Mouse (Mus musculus) midbrain, embryonic 14.5 days (tissue): ENCODE measurements at regions not wholly inside any gene's neighbourhood (a gene's known extent, or its start where the extent isn't known, plus 50 kb on each side); places are given as distances from the start of the nearest gene placed in this dataset.
"Not testable (repeated sequence)": the region's sequence is repeated elsewhere in the genome, so short reads cannot be mapped to it uniquely, and the experiment has no call there.

ENCODE experiments used
- ATAC-seq: fragments of 200-750 bp; cut with Nextera tagmentation; 2 replicates; pipeline ENCODE4 v1.8.0; 2017; ENCODE audit warnings: moderate number of reproducible peaks, moderate library complexity; ENCODE audit not compliant: low FRiP score, low TSS enrichment
- DNase-seq: peaks from one replicate; pipeline ENCODE4 v3.0.0-alpha.2; 2015
- H3K27ac ChIP-seq: fragments of 300-500 bp; sonication (generic); replicated peaks from 2 replicates; pipeline ENCODE4 v1.5.1; 2014; ENCODE audit warnings: mild to moderate bottlenecking, low read depth, low read length, moderate library complexity
- H3K27me3 ChIP-seq: fragments of 300-500 bp; sonication (generic); 2 replicates; pipeline ENCODE4 v1.6.1; 2014; ENCODE audit warnings: low read length, control low read depth, mixed read lengths; ENCODE audit not compliant: control insufficient read depth, insufficient read depth
- H3K36me3 ChIP-seq: fragments of 300-500 bp; sonication (generic); 2 replicates; pipeline ENCODE4 v1.6.1; 2014; ENCODE audit warnings: low read length, control low read depth; ENCODE audit not compliant: control insufficient read depth, insufficient read depth
- H3K4me1 ChIP-seq: fragments of 300-500 bp; sonication (generic); 2 replicates; pipeline ENCODE4 v1.6.1; 2014; ENCODE audit warnings: mild to moderate bottlenecking, antibody characterized with exemption, low read length, control low read depth; ENCODE audit not compliant: control insufficient read depth, insufficient read depth
- H3K4me2 ChIP-seq: fragments of 300-500 bp; sonication (generic); 2 replicates; pipeline ENCODE4 v1.6.1; 2014; ENCODE audit warnings: mild to moderate bottlenecking, low read length, moderate library complexity
- H3K4me3 ChIP-seq: fragments of 300-500 bp; sonication (generic); replicated peaks from 2 replicates; pipeline ENCODE4 v1.5.1; 2014; ENCODE audit warnings: low read depth, low read length
- H3K9ac ChIP-seq: fragments of 300-500 bp; sonication (generic); replicated peaks from 2 replicates; pipeline ENCODE4 v1.6.1; 2014; ENCODE audit warnings: mild to moderate bottlenecking, low read length, moderate library complexity
- H3K9me3 ChIP-seq: fragments of 300-500 bp; sonication (generic); 2 replicates; pipeline ENCODE4 v1.6.1; 2016; ENCODE audit warnings: low read length, control low read depth, mixed read lengths; ENCODE audit not compliant: control insufficient read depth
- WGBS: fragments of 180-500 bp; shearing (Covaris S2); extraction: QIAGEN DNeasy Blood & Tissue Kit; methylation state at CpG from one replicate; pipeline ENCODE4 v1.1.7; 2014; 5-methylcytosine and 5-hydroxymethylcytosine counted together

DNA sequence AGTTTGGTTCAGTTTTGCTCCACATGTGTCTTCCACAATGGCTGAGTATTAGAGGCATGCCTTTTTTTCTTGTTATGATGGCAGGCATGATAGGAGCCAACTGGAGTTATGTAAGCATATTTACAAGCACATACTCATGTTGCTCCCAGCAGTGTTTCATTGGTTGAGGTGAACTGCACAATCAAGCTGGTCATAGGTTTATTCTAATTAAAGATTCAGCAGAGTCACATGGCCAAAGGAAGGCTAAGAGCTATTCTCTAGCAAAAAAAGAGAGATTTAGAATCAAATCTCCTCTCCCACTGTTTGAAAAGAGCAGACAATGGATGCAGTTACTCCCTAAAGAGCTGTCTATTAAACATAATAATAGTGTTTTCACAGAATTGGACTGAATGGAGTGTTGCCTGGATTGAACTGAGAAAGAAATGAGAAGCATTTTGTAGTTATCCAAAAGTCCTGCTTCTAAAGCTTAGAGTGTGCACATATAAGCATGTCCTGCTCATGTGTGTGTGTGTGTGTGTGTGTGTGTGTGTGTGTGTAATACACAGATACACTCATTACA, 359.0 kb downstream of the Tdrd3 start:
- Histone ChIP-seq H3K4me3 (no peak overlapping the region), H3K9me3 (no peaks in the 10 kb centered on the region), H3K4me2 (no peak overlapping the region), H3K9ac (no peak overlapping the region), H3K4me1 (0 out of 2 replicates have a peak, but pooled peaks cover 4% of the 10 kb centered on the region), H3K36me3 (no peaks in the 10 kb centered on the region), H3K27me3 (no peaks in the 10 kb centered on the region), H3K27ac (no peak overlapping the region)
- peak; percentile 31; the same call in 1 of the 2 replicates for ATAC-seq
- DNase-seq: no peak

DNA sequence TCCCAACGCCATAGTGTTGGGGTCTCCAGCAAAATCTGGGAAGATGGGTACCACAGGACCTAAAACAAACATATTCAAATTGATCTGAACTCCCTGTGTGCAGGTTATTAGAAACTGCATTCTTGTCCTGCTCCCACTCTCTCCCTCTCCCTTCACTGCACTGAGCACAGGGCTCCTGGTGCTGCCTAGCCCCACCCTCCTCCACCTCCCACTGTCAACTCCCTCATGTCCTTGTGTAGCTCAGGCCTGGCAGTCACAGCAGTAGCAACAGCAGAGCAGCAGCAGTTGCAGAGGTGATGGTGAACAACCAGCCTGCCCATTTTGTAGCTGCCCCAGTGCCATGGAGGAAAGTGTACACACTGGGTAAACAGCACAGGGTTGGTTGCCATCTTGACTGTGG, 383.4 kb downstream of the Tdrd3 start:
- WGBS: 79% methylated on average over 1 of the region's 1 CpGs

DNA sequence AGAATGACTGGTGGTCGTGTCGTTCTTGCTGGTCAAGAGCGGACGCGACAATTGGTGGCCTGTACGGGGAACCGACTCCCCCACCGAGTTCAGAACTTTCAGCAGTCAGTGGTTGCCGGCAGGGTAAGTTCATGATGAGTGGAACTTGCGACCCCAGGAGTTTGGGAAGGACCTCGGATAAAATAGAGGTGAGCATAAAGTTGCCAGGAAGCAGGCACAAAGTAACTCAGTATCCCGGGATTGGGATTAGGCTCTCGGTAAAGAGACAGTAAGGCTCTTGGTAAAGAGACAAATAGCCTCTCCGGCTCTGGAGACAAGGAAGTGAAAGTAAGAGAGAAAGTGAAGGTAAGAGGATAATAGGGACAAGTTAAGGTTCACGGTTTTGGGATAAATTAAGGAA, 393.2 kb downstream of the Tdrd3 start:
- 93% methylated on average over 15 of the region's 15 CpGs for WGBS
- not testable (repeated sequence) for H3K27me3 ChIP-seq, ATAC-seq, H3K4me1 ChIP-seq, H3K36me3 ChIP-seq, H3K4me3 ChIP-seq, H3K9ac ChIP-seq, H3K4me2 ChIP-seq, H3K9me3 ChIP-seq, H3K27ac ChIP-seq, DNase-seq

More for the DNA sequence above, 383.4 kb downstream of the Tdrd3 start:
- no peak overlapping the region for H3K4me2 ChIP-seq
- peak; percentile 37; the same call in 1 of the 2 replicates for ATAC-seq
- DNase-seq: no peak
- no peaks in the 10 kb centered on the region for H3K4me1 ChIP-seq
- no peaks in the 10 kb centered on the region for H3K36me3 ChIP-seq
- no peaks in the 10 kb centered on the region for H3K27me3 ChIP-seq
- H3K27ac ChIP-seq: no peak overlapping the region
- no peaks in the 10 kb centered on the region for H3K9me3 ChIP-seq
- no peak overlapping the region for H3K9ac ChIP-seq
- no peak overlapping the region for H3K4me3 ChIP-seq

- no peaks in the 10 kb centered on the region for H3K9me3 ChIP-seq
- WGBS: 40% methylated on average over 2 of the region's 2 CpGs
- ATAC-seq: peak; percentile 40; the same call in 1 of the 2 replicates
- H3K4me1 ChIP-seq: no peaks in the 10 kb centered on the region
- no peak overlapping the region for H3K4me3 ChIP-seq
- no peaks in the 10 kb centered on the region for H3K27me3 ChIP-seq
- peak; percentile 34 for DNase-seq
- no peak overlapping the region for H3K9ac ChIP-seq
- no peak overlapping the region for H3K27ac ChIP-seq
- H3K36me3 ChIP-seq: no peaks in the 10 kb centered on the region
- no peak overlapping the region for H3K4me2 ChIP-seq
Observed at GRCm38 (mm10) chr14:87844120-87844519, 427.7 kb downstream of the Tdrd3 start.

- Histone ChIP-seq H3K4me2 (no peak overlapping the region), H3K4me3 (no peak overlapping the region), H3K27me3 (no peaks in the 10 kb centered on the region), H3K27ac (no peak overlapping the region), H3K4me1 (0 out of 2 replicates have a peak, but pooled peaks cover 6% of the 10 kb centered on the region), H3K9me3 (no peaks in the 10 kb centered on the region), H3K9ac (no peak overlapping the region), H3K36me3 (no peaks in the 10 kb centered on the region)
- WGBS: 92% methylated on average over 3 of the region's 3 CpGs
- ATAC-seq (no peak), DNase-seq (no peak)
Observed at GRCm38 (mm10) chr14:87861486-87861885, 445.0 kb downstream of the Tdrd3 start.

- no peaks in the 10 kb centered on the region for H3K36me3 ChIP-seq
- H3K9me3 ChIP-seq: no peaks in the 10 kb centered on the region
- no peak overlapping the region for H3K4me3 ChIP-seq
- H3K27ac ChIP-seq: no peak overlapping the region
- WGBS: 90% methylated on average over 9 of the region's 9 CpGs
- no peak overlapping the region for H3K4me2 ChIP-seq
- H3K9ac ChIP-seq: no peak overlapping the region
- 0 out of 2 replicates have a peak, but pooled peaks cover 6% of the 10 kb centered on the region for H3K4me1 ChIP-seq
- no peaks in the 10 kb centered on the region for H3K27me3 ChIP-seq
- peak; percentile 50; the same call in 1 of the 2 replicates for ATAC-seq
- DNase-seq: no peak
Observed at GRCm38 (mm10) chr14:87864388-87865215, 448.2 kb downstream of the Tdrd3 start.

DNA sequence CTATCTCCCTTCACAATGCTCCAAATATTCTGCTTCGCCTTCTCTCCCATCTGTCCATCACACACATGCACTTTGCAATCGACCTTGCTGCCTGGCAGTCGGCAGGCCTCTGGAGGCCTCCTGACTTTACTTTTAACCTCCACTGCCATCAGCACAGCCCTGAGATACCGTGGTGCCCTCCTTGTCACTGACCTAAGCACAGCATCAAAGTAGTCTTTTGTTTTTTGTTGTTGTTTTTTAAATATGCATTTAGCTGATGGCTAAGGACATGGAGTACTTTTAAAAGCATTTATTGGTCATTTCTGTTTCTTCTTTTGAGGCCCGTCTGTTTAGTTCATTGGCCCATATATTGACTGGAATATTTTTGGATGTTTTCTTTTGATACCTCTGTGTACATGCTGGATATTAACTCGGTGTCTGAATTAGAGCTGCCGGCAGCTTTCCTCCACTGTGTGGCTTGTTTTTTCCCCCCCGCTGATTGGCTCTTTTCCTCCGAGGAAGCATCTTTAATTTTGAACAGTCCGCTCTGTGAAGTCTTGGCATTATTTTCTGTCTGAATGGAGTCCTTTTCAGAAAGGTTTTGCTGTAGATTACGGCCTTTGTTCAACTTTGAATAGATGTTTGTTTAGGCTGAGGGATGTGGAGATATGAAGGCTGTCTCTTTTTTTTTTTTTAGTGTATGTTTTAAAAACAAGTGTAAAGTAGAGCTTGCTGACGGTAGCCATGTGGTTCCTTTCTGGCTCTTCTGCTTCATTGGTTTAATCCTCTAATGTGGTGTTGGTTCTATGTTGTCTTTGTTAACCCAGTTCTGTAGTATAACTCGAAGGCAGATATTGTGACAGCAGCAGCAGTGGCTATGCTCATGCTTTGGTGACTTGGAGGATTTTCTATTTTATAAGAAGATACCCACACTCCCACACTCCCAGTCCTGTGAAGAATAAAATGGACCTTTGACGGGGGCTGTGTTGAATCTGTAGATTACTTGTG, 449.1 kb downstream of the Tdrd3 start:
- Histone ChIP-seq H3K4me2 (peak overlapping the region; percentile 41), H3K27ac (no peak overlapping the region), H3K9ac (no peak overlapping the region), H3K36me3 (no peaks in the 10 kb centered on the region), H3K9me3 (no peaks in the 10 kb centered on the region), H3K27me3 (no peaks in the 10 kb centered on the region), H3K4me3 (no peak overlapping the region), H3K4me1 (0 out of 2 replicates have a peak, but pooled peaks cover 6% of the 10 kb centered on the region)
- 21% methylated on average over 14 of the region's 14 CpGs for WGBS
- ATAC-seq: no peak; the same call in 1 of the 2 replicates
- peak; percentile 56 for DNase-seq

DNA sequence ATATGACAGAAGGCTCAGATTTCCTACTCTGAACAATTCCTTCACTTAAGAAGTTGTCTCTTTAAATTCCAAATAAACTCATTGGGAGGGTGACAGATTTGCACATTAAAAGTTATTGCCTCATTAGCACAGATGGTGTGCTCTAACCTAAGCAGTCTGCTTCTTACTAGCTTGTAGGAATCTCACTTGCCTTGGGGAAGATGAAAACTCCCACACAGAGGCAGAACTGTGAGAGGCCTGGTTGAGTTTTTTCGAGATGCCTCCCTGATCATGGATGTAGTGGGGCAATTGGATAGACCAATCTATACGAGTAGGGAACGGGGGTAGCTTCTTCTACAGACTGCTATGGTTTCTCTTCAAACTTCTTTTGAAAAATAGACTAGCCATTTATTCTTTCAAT, 485.3 kb downstream of the Tdrd3 start:
- Histone ChIP-seq H3K4me2 (no peak overlapping the region), H3K27ac (no peak overlapping the region), H3K27me3 (no peaks in the 10 kb centered on the region), H3K9ac (no peak overlapping the region), H3K9me3 (no peaks in the 10 kb centered on the region), H3K4me1 (no peaks in the 10 kb centered on the region), H3K36me3 (no peaks in the 10 kb centered on the region), H3K4me3 (no peak overlapping the region)
- WGBS: 88% methylated on average over 3 of the region's 3 CpGs
- no peak for DNase-seq
- no peak for ATAC-seq
